Mouse (Mus musculus) effector memory CD4-positive, alpha-beta T cell, adult 5 months (primary cell): ENCODE measurements around the gene Ripply2. TPM values are rescaled to one million over a fixed set of nuclear protein-coding genes. Genes with fewer than 3 reads are reported as not detected.

Experiments
- polyA plus RNA-seq: library from polyadenylated mRNA; unstranded; fragments of 100-300 nt; shearing (Covaris generic); gene quantifications from one replicate; pipeline ENCODE4 v1.2.1, GENCODE M21; 2017

The Ripply2 gene
- not detected for polyA plus RNA-seq

DNA sequence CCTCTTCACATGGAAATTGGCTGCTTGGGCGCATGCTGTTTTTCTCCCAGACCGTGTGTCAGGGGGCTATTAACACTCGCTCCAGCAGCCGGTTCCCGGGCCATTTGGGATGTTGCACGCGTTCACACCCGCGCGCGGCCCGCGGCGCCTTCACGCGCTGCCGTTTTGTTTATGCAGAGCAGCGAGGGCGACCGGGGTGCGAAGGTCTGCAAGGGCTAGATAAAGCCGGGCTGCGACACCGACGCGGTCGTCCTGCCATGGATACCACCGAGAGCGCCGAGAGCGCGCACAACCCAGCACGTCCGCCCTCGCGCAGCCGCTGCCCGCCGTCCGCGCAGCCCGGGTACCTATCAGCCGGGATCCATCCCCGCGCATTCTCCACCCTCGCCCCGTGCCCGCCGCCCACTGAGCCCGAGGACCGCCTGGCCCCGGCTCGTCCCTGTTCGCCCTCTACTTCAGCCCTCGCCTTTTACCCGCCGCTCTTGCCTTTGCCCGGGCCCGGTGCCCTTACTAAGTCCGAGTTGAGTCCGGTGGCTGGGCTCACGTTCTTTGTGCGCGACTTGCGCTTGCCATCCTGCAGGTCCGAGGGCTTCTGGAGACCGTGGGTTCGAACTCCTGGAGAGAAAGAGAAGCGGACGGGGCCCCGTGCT lies at the start of gene Ripply2:
TSS of gene Ripply2 (plus strand) at position 250 of the 650 bp plus-strand sequence.

DNA sequence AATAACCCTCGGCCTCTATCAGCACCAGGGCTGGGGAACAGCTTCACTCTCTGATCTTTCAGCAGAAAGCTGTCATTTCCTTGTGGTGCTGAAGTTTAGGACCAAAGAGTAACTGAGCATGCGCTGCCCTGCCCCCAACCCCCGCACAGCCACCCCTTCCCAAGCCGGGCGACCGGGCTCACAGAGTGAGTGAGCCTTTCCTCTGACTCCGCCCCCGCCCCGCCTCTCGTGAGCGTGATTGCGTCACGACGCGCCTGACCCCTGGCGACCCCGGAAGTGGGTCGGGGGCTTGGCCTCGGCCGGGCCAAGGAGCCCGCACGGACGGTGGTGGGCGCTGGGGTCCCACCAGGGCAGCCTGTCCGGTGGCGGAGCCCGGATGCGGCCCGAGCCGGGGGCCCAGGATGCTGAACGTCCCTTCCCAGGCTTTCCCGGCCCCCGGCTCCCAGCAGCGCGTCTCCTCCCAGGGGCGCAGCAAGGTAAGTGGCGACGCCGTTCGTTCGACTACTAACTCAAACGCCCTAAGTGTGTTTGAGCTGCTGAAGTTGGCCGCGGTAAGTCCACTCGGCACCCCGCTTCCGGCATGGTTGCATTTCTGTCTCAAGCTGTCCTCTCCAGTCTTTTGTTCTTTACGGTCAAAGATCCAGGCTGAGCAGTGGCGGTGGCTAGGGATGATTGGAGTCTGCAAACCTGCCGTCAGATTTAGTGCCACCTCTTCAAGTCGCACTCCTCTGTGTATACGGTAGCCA lies 6.6 kb downstream of the Ripply2 start, which contains the start of gene Cyb5r4:
TSS of gene Cyb5r4 (plus strand) at position 237 of the 746 bp plus-strand sequence.

Other genes starting within 250 kb of the Ripply2 start
- 0.12 TPM for gene Snap91, start 134.9 kb upstream of the Ripply2 start, polyA plus RNA-seq
- 101 TPM for gene Cyb5r4, start 6.5 kb downstream of the Ripply2 start, polyA plus RNA-seq
- gene Mrap2, start 128.8 kb downstream of the Ripply2 start, polyA plus RNA-seq, result not detected
- gene Cep162, start 240.0 kb downstream of the Ripply2 start, polyA plus RNA-seq, result 6.6 TPM